Mouse (Mus musculus) G1E (cell line): ENCODE data around the gene Gm4201. TPM values are rescaled to one million over a fixed set of nuclear protein-coding genes. Genes with fewer than 3 reads are reported as not detected.
"Not testable (repeated sequence)": the region's sequence is repeated elsewhere in the genome, so short reads cannot be mapped to it uniquely, and the experiment has no call there.

Source experiments
- ATAC-seq: 2 replicates; pipeline ENCODE4 v1.8.0; 2016; ENCODE audit warnings: mild to moderate bottlenecking; ENCODE audit not compliant: insufficient number of reproducible peaks, poor library complexity, low FRiP score, severe bottlenecking; ENCODE audit errors: extremely low read depth
- DNase-seq: peaks from one replicate; pipeline ENCODE4 v3.0.0; 2012; ENCODE audit warnings: low spot score
- H3K27me3 ChIP-seq: 2 replicates; pipeline ENCODE4 v1.6.1; 2012; ENCODE audit warnings: mild to moderate bottlenecking, low read length, inconsistent platforms; ENCODE audit not compliant: insufficient read depth
- H3K36me3 ChIP-seq: replicated peaks from 2 replicates; pipeline ENCODE3; 2012; ENCODE audit warnings: mild to moderate bottlenecking, inconsistent platforms
- H3K4me1 ChIP-seq: 2 replicates; pipeline ENCODE4 v1.6.1; 2012; ENCODE audit warnings: low read depth, low read length, inconsistent platforms, mixed read lengths; ENCODE audit not compliant: insufficient read depth
- H3K4me3 ChIP-seq: 2 replicates; pipeline ENCODE4 v1.5.1; 2012; ENCODE audit warnings: low read depth, mild to moderate bottlenecking, inconsistent platforms, low read length, moderate library complexity, mixed read lengths
- H3K9me3 ChIP-seq: replicated peaks from 2 replicates; pipeline ENCODE4 v1.6.1; 2012; ENCODE audit warnings: inconsistent platforms
- polyA plus RNA-seq: library from polyadenylated mRNA; stranded (reverse); fragments of >175 nt; gene quantifications from 2 replicates; pipeline ENCODE4 v1.2.3, GENCODE M21; 2012
- total RNA-seq, 2 experiments: library from RNA; stranded (forward) in 1 of 2; stranded (reverse) in 1 of 2; fragments of 200-1000 nt in 1 of 2; fragments of >200 nt in 1 of 2; fragmentation: Nextera tagmentation in 1 of 2; gene quantifications; 2 replicates each; pipeline ENCODE4 v1.2.3; 2014 to 2017

Gm4201 gene
- not detected in 2 replicates for total RNA-seq (2014; fragmentation: Nextera tagmentation)
- not detected in 2 replicates for total RNA-seq (2017)
- polyA plus RNA-seq = not detected in 2 replicates

DNA sequence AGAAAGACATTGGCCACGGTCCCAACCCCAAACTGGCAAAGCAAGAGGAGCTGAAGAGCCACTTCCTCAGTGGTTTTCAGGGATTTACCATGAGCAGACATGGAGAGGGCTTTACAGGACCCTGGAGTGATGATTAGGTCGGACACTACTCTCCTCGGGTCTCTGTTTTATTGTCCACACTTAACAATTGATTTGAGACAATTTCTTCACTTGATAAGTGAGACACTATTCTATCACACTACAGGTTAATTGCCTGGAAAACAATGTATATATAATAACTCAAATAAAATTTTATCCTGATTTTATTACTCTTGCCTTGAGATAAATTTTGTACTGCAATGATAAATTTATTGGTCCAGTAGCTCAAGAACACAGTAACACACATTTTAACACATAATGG, at the start of gene Gm4201:
Gene Gm4201 (minus strand): TSS at position 101 of the 400 bp plus-strand sequence.
- not testable (repeated sequence) for H3K36me3 ChIP-seq, H3K27me3 ChIP-seq, H3K4me3 ChIP-seq, ATAC-seq, DNase-seq, H3K9me3 ChIP-seq, H3K4me1 ChIP-seq

GRCm38 (mm10) chr7:22588027-22588426, 22.9 kb upstream of the Gm4201 start, which contains the start of gene Gm4565:
Gene Gm4565 (minus strand): TSS chr7:22588127.
- not testable (repeated sequence) for H3K36me3 ChIP-seq, DNase-seq, ATAC-seq, H3K9me3 ChIP-seq, H3K4me3 ChIP-seq, H3K27me3 ChIP-seq, H3K4me1 ChIP-seq

DNA sequence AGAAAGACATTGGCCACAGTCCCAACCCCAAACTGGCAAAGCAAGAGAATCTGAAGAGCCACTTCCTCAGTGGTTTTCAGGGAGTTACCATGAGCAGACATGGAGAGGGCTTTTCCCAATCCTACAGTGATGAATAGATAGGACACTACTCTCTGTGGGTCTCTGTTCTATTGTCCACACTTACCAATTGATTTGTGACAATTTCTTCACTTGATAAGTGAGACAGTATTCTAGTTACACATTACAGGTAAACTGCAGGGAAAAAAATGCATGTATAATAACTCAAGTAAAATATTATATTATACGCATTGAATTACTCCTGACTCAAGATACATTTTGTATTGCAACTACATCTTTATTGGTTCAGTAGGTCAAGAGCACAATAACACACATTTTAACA, 30.4 kb downstream of the Gm4201 start, which contains the start of gene Gm8677:
Gene Gm8677 (minus strand): TSS at position 101 of the 400 bp plus-strand sequence.
- DNase-seq, ATAC-seq, H3K4me1 ChIP-seq, H3K9me3 ChIP-seq, H3K36me3 ChIP-seq, H3K4me3 ChIP-seq, H3K27me3 ChIP-seq: not testable (repeated sequence)

GRCm38 (mm10) chr7:22522667-22523066, 42.5 kb downstream of the Gm4201 start, which contains the start of gene Vmn1r152:
Gene Vmn1r152 (plus strand): TSS chr7:22522967.
- H3K4me3 ChIP-seq, H3K27me3 ChIP-seq, DNase-seq, H3K9me3 ChIP-seq, H3K4me1 ChIP-seq, ATAC-seq, H3K36me3 ChIP-seq: not testable (repeated sequence)

Other genes with a start within 250 kb of the Gm4201 start
- gene Gm4187, start 235.6 kb downstream of the Gm4201 start, total RNA-seq (2014; fragmentation: Nextera tagmentation) = not detected in 2 replicates
- gene Gm4187, start 235.6 kb downstream of the Gm4201 start, total RNA-seq (2017) = not detected in 2 replicates
- gene Gm4187, start 235.6 kb downstream of the Gm4201 start, polyA plus RNA-seq = not detected in 2 replicates
- gene Gm8660, start 194.3 kb downstream of the Gm4201 start, total RNA-seq (2014; fragmentation: Nextera tagmentation) = not detected in 2 replicates
- not detected in 2 replicates for gene Gm8660, start 194.3 kb downstream of the Gm4201 start, total RNA-seq (2017)
- gene Gm8660, start 194.3 kb downstream of the Gm4201 start, polyA plus RNA-seq = not detected in 2 replicates
- not detected in 2 replicates for gene Vmn1r148, start 151.8 kb downstream of the Gm4201 start, total RNA-seq (2014; fragmentation: Nextera tagmentation)
- gene Vmn1r148, start 151.8 kb downstream of the Gm4201 start, total RNA-seq (2017) = not detected in 2 replicates
- gene Vmn1r148, start 151.8 kb downstream of the Gm4201 start, polyA plus RNA-seq = not detected in 2 replicates
- not detected in 2 replicates for gene Vmn1r149, start 127.1 kb downstream of the Gm4201 start, total RNA-seq (2014; fragmentation: Nextera tagmentation)
- gene Vmn1r149, start 127.1 kb downstream of the Gm4201 start, total RNA-seq (2017) = not detected in 2 replicates
- gene Vmn1r149, start 127.1 kb downstream of the Gm4201 start, polyA plus RNA-seq = not detected in 2 replicates
- gene Gm10665, start 101.3 kb downstream of the Gm4201 start, total RNA-seq (2014; fragmentation: Nextera tagmentation) = not detected in 2 replicates
- gene Gm10665, start 101.3 kb downstream of the Gm4201 start, total RNA-seq (2017) = not detected in 2 replicates
- gene Gm10665, start 101.3 kb downstream of the Gm4201 start, polyA plus RNA-seq = not detected in 2 replicates
- gene Vmn1r151, start 65.7 kb downstream of the Gm4201 start, total RNA-seq (2014; fragmentation: Nextera tagmentation) = not detected in 2 replicates
- not detected in 2 replicates for gene Vmn1r151, start 65.7 kb downstream of the Gm4201 start, total RNA-seq (2017)
- gene Vmn1r151, start 65.7 kb downstream of the Gm4201 start, polyA plus RNA-seq = not detected in 2 replicates
- not detected in 2 replicates for gene Vmn1r152, start 42.4 kb downstream of the Gm4201 start, total RNA-seq (2014; fragmentation: Nextera tagmentation)
- 0.16 TPM in 1 of 2 replicates, not detected in the other for gene Vmn1r152, start 42.4 kb downstream of the Gm4201 start, total RNA-seq (2017)
- gene Vmn1r152, start 42.4 kb downstream of the Gm4201 start, polyA plus RNA-seq = not detected in 2 replicates
- not detected in 2 replicates for gene Gm8677, start 30.5 kb downstream of the Gm4201 start, total RNA-seq (2014; fragmentation: Nextera tagmentation)
- not detected in 2 replicates for gene Gm8677, start 30.5 kb downstream of the Gm4201 start, total RNA-seq (2017)
- gene Gm8677, start 30.5 kb downstream of the Gm4201 start, polyA plus RNA-seq = not detected in 2 replicates
- gene Gm4565, start 22.8 kb upstream of the Gm4201 start, total RNA-seq (2014; fragmentation: Nextera tagmentation) = not detected in 2 replicates
- gene Gm4565, start 22.8 kb upstream of the Gm4201 start, total RNA-seq (2017) = not detected in 2 replicates
- not detected in 2 replicates for gene Gm4565, start 22.8 kb upstream of the Gm4201 start, polyA plus RNA-seq
- gene Vmn1r155, start 92.7 kb upstream of the Gm4201 start, total RNA-seq (2014; fragmentation: Nextera tagmentation) = not detected in 2 replicates
- not detected in 2 replicates for gene Vmn1r155, start 92.7 kb upstream of the Gm4201 start, total RNA-seq (2017)
- not detected in 2 replicates for gene Vmn1r155, start 92.7 kb upstream of the Gm4201 start, polyA plus RNA-seq
- gene Gm8693, start 127.0 kb upstream of the Gm4201 start, total RNA-seq (2014; fragmentation: Nextera tagmentation) = not detected in 2 replicates
- gene Gm8693, start 127.0 kb upstream of the Gm4201 start, total RNA-seq (2017) = not detected in 2 replicates
- gene Gm8693, start 127.0 kb upstream of the Gm4201 start, polyA plus RNA-seq = not detected in 2 replicates
- gene Gm4567, start 154.4 kb upstream of the Gm4201 start, total RNA-seq (2014; fragmentation: Nextera tagmentation) = not detected in 2 replicates
- gene Gm4567, start 154.4 kb upstream of the Gm4201 start, total RNA-seq (2017) = not detected in 2 replicates
- gene Gm4567, start 154.4 kb upstream of the Gm4201 start, polyA plus RNA-seq = not detected in 2 replicates
- not detected in 2 replicates for gene Vmn1r157, start 196.4 kb upstream of the Gm4201 start, total RNA-seq (2014; fragmentation: Nextera tagmentation)
- gene Vmn1r157, start 196.4 kb upstream of the Gm4201 start, total RNA-seq (2017) = not detected in 2 replicates
- not detected in 2 replicates for gene Vmn1r157, start 196.4 kb upstream of the Gm4201 start, polyA plus RNA-seq
- not detected in 2 replicates for gene Vmn1r158, start 225.4 kb upstream of the Gm4201 start, total RNA-seq (2014; fragmentation: Nextera tagmentation)
- gene Vmn1r158, start 225.4 kb upstream of the Gm4201 start, total RNA-seq (2017) = not detected in 2 replicates
- not detected in 2 replicates for gene Vmn1r158, start 225.4 kb upstream of the Gm4201 start, polyA plus RNA-seq